Mouse (Mus musculus): ENCODE measurements around the gene Btbd9. TPM values are rescaled to one million over a fixed set of nuclear protein-coding genes. Genes with fewer than 3 reads are reported as not detected.

The Btbd9 gene
- polyA plus RNA-seq, 1 experiment = 21.3 TPM

DNA sequence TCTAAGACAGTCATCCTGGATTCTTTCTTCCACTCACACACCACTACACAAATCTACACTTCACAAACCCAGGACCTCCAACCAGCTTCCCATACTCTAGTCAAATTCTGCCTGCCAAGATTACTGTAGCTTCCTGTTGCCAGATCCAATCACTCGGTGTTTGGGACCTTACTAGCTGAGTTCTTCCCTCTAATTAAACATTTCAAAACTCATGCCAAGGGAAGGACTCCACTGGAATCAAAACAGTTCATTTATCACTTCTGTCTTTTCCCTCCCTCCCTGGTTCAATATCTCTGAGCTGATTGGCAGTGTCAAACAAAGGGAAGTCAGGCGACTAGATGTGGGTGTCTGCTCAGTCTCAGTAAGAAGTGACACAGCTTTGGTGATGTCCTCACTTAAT is 101.7 kb downstream of the Btbd9 start:
- H3ac ChIP-seq (ENCODE audit: control insufficient read depth, insufficient read length) = no peak overlapping the region
- H3K4me2 ChIP-seq (ENCODE audit: low read depth) = no peak overlapping the region
- TF ChIP-seq MYOD1 (IDR thresholded peaks at IDR 0.05; ENCODE audit: control insufficient read depth in 1 of 3, insufficient read length in 2 of 3, low read depth in 2 of 3) = no peak
- TF ChIP-seq E2F4 (IDR thresholded peaks at IDR 0.05; ENCODE audit: insufficient read depth) = no peak
- no peak for TF ChIP-seq TCF12 (IDR thresholded peaks at IDR 0.05; ENCODE audit: insufficient read depth, poor library complexity, severe bottlenecking)
- TF ChIP-seq MAX (IDR thresholded peaks at IDR 0.05; ENCODE audit: low read depth) = no peak
- no peak for TF ChIP-seq MYOG (IDR thresholded peaks at IDR 0.05; ENCODE audit: control insufficient read depth in 1 of 3, insufficient read depth in 1 of 3, insufficient read length in 2 of 3, low read depth in 2 of 3)
- no peak for TF ChIP-seq CEBPB (IDR thresholded peaks at IDR 0.05; ENCODE audit: insufficient read depth, poor library complexity, severe bottlenecking)
- TF ChIP-seq USF1 (IDR thresholded peaks at IDR 0.05; ENCODE audit: low read depth) = no peak
- no peak for TF ChIP-seq SRF (IDR thresholded peaks at IDR 0.05; ENCODE audit: control insufficient read depth, insufficient read length, low read depth)
- TF ChIP-seq TCF3 (IDR thresholded peaks at IDR 0.05; ENCODE audit: insufficient read length, low read depth) = no peak
- TF ChIP-seq POLR2A (IDR thresholded peaks at IDR 0.05; ENCODE audit: insufficient read length, low read depth) = no peak
- H3K79me2 ChIP-seq (ENCODE audit: control insufficient read depth, insufficient read depth) = no peaks in the 10 kb centered on the region
- no peaks in the 10 kb centered on the region for H3K36me3 ChIP-seq (ENCODE audit: control insufficient read depth, insufficient read depth)
- no peak overlapping the region for H3K4me3 ChIP-seq
- H3K27me3 ChIP-seq (ENCODE audit: control insufficient read depth, insufficient read depth, insufficient read length) = no peaks in the 10 kb centered on the region

DNA sequence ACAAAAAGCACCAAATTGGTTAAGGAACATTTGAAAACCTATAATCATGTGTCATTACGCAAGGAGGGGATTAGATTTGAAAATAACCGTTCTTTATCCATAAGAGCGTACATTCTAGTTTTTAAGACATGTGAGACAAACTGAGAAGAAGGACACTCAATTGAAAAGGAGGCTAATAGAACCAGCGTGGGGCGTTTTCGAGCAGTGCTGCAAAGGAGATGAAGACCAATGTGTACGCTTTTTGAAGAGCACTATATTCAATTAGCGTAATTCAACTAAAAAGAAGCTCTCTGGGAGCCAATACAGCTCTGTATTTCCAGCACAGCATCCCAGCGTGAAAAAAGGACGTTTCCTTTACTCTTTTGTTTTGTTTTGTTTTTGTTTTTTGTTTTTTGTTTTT is 103.5 kb downstream of the Btbd9 start:
- Histone ChIP-seq H3K36me3 (ENCODE audit: control insufficient read depth, insufficient read depth) (no peaks in the 10 kb centered on the region), H3K4me2 (ENCODE audit: low read depth) (no peak overlapping the region), H3ac (ENCODE audit: control insufficient read depth, insufficient read length) (no peak overlapping the region), H3K79me2 (ENCODE audit: control insufficient read depth, insufficient read depth) (no peaks in the 10 kb centered on the region), H3K27me3 (ENCODE audit: control insufficient read depth, insufficient read depth, insufficient read length) (no peaks in the 10 kb centered on the region), H3K4me3 (no peak overlapping the region)
- TF ChIP-seq POLR2A (IDR thresholded peaks at IDR 0.05; ENCODE audit: insufficient read length, low read depth) (no peak), MYOG (IDR thresholded peaks at IDR 0.05; ENCODE audit: control insufficient read depth in 1 of 3, insufficient read depth in 1 of 3, insufficient read length in 2 of 3, low read depth in 2 of 3) (no peak), USF1 (IDR thresholded peaks at IDR 0.05; ENCODE audit: low read depth) (no peak), CEBPB (IDR thresholded peaks at IDR 0.05; ENCODE audit: insufficient read depth, poor library complexity, severe bottlenecking) (no peak), TCF3 (IDR thresholded peaks at IDR 0.05; ENCODE audit: insufficient read length, low read depth) (no peak), E2F4 (IDR thresholded peaks at IDR 0.05; ENCODE audit: insufficient read depth) (no peak), MAX (IDR thresholded peaks at IDR 0.05; ENCODE audit: low read depth) (no peak), SRF (IDR thresholded peaks at IDR 0.05; ENCODE audit: control insufficient read depth, insufficient read length, low read depth) (no peak)

DNA sequence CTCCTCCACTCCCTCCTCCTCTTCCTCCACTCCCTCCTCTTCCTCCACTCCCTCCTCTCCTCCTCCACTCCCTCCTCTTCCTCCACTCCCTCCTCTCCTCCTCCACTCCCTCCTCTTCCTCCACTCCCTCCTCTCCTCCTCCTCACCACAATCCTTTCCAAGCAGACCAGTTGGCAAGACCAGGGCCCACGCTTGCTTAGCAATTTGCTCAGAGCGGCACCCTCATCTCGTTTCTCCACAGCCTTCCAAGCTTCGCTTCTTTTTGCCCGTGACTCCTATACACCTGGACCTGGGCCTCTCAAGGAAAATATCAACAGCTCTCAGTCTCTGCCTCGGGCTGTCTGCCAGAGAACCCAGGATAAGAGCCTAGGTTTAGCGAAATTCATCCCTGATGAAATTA is 104.8 kb downstream of the Btbd9 start:
- Histone ChIP-seq H3K79me2 (ENCODE audit: control insufficient read depth, insufficient read depth) (no peaks in the 10 kb centered on the region), H3K4me2 (ENCODE audit: low read depth) (no peak overlapping the region)

DNA sequence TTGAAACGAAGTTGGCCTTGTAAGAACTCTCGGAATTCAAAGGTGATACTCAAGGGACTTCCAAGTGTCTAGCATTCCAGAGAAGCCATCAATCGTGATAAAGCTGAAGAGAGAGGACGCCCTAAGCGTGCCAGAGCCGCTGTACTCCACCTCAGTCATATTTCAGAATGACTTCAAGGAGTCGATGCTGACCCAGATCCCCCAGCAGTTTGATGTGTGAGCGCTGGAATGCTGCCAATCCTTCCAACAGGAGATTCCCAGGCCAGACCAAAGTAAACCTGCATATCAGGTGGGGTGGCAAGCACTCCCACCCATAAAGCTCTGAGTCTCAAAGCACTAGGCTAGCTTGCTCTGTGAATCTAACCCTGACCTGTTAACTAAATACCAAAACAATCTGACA is 105.5 kb downstream of the Btbd9 start:
- Histone ChIP-seq H3K4me2 (ENCODE audit: low read depth) (no peak overlapping the region), H3K4me3 (no peak overlapping the region), H3K36me3 (ENCODE audit: control insufficient read depth, insufficient read depth) (no peaks in the 10 kb centered on the region), H3K79me2 (ENCODE audit: control insufficient read depth, insufficient read depth) (no peaks in the 10 kb centered on the region), H3ac (ENCODE audit: control insufficient read depth, insufficient read length) (no peak overlapping the region), H3K27me3 (ENCODE audit: control insufficient read depth, insufficient read depth, insufficient read length) (no peaks in the 10 kb centered on the region)
- TF ChIP-seq TCF3 (IDR thresholded peaks at IDR 0.05; ENCODE audit: insufficient read length, low read depth) (no peak), TCF12 (IDR thresholded peaks at IDR 0.05; ENCODE audit: insufficient read depth, poor library complexity, severe bottlenecking) (no peak), SRF (IDR thresholded peaks at IDR 0.05; ENCODE audit: control insufficient read depth, insufficient read length, low read depth) (no peak), CEBPB (IDR thresholded peaks at IDR 0.05; ENCODE audit: insufficient read depth, poor library complexity, severe bottlenecking) (no peak), REST (IDR thresholded peaks at IDR 0.05; ENCODE audit: insufficient read depth, insufficient read length) (no peak), POLR2A (IDR thresholded peaks at IDR 0.05; ENCODE audit: insufficient read length, low read depth) (no peak), MYOG (IDR thresholded peaks at IDR 0.05; ENCODE audit: control insufficient read depth in 1 of 3, insufficient read depth in 1 of 3, insufficient read length in 2 of 3, low read depth in 2 of 3) (no peak), E2F4 (IDR thresholded peaks at IDR 0.05; ENCODE audit: insufficient read depth) (no peak), MAX (IDR thresholded peaks at IDR 0.05; ENCODE audit: low read depth) (no peak), MYOD1 (IDR thresholded peaks at IDR 0.05; ENCODE audit: control insufficient read depth in 1 of 3, insufficient read length in 2 of 3, low read depth in 2 of 3) (no peak), POLR2AphosphoS2 (IDR thresholded peaks at IDR 0.05; ENCODE audit: insufficient read length, low read depth) (no peak), USF1 (IDR thresholded peaks at IDR 0.05; ENCODE audit: low read depth) (no peak)

More for the DNA sequence above, 104.8 kb downstream of the Btbd9 start:
- Histone ChIP-seq H3ac (ENCODE audit: control insufficient read depth, insufficient read length) (no peak overlapping the region), H3K36me3 (ENCODE audit: control insufficient read depth, insufficient read depth) (no peaks in the 10 kb centered on the region), H3K4me3 (no peak overlapping the region), H3K27me3 (ENCODE audit: control insufficient read depth, insufficient read depth, insufficient read length) (no peaks in the 10 kb centered on the region)
- TF ChIP-seq SRF (IDR thresholded peaks at IDR 0.05; ENCODE audit: control insufficient read depth, insufficient read length, low read depth) (no peak), USF1 (IDR thresholded peaks at IDR 0.05; ENCODE audit: low read depth) (no peak), MAX (IDR thresholded peaks at IDR 0.05; ENCODE audit: low read depth) (no peak), POLR2A (IDR thresholded peaks at IDR 0.05; ENCODE audit: insufficient read length, low read depth) (no peak), TCF12 (IDR thresholded peaks at IDR 0.05; ENCODE audit: insufficient read depth, poor library complexity, severe bottlenecking) (no peak), POLR2AphosphoS2 (IDR thresholded peaks at IDR 0.05; ENCODE audit: insufficient read length, low read depth) (no peak), MYOG (IDR thresholded peaks at IDR 0.05; ENCODE audit: control insufficient read depth in 1 of 3, insufficient read depth in 1 of 3, insufficient read length in 2 of 3, low read depth in 2 of 3) (no peak), MYOD1 (IDR thresholded peaks at IDR 0.05; ENCODE audit: control insufficient read depth in 1 of 3, insufficient read length in 2 of 3, low read depth in 2 of 3) (no peak), CEBPB (IDR thresholded peaks at IDR 0.05; ENCODE audit: insufficient read depth, poor library complexity, severe bottlenecking) (no peak), REST (IDR thresholded peaks at IDR 0.05; ENCODE audit: insufficient read depth, insufficient read length) (no peak), TCF3 (IDR thresholded peaks at IDR 0.05; ENCODE audit: insufficient read length, low read depth) (no peak), E2F4 (IDR thresholded peaks at IDR 0.05; ENCODE audit: insufficient read depth) (no peak)

DNA sequence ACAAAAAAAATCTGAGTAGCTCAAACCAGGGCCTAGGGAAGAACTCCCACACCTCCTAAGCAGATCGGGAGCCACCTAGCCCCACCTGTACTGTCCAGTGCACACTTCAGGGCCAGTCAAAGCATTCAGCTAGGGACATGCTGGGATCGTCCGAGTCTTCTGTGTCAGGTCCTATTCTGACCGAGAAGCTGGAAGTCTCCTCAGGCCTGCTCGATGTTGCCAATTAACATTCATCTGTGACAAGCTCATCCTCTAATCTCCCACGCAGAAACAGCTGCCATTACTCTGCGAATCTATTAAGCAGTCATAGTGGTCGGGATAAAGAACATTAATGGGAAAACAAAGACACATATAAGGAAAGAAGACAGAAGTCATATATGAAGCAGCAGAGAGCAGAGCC is 106.0 kb downstream of the Btbd9 start:
- Histone ChIP-seq H3K4me2 (ENCODE audit: low read depth) (no peak overlapping the region), H3K4me3 (no peak overlapping the region), H3K27me3 (ENCODE audit: control insufficient read depth, insufficient read depth, insufficient read length) (no peaks in the 10 kb centered on the region), H3ac (ENCODE audit: control insufficient read depth, insufficient read length) (no peak overlapping the region), H3K36me3 (ENCODE audit: control insufficient read depth, insufficient read depth) (no peaks in the 10 kb centered on the region), H3K79me2 (ENCODE audit: control insufficient read depth, insufficient read depth) (no peaks in the 10 kb centered on the region)
- TF ChIP-seq MYOD1 (IDR thresholded peaks at IDR 0.05; ENCODE audit: control insufficient read depth in 1 of 3, insufficient read length in 2 of 3, low read depth in 2 of 3) (no peak), MYOG (IDR thresholded peaks at IDR 0.05; ENCODE audit: control insufficient read depth in 1 of 3, insufficient read depth in 1 of 3, insufficient read length in 2 of 3, low read depth in 2 of 3) (no peak), REST (IDR thresholded peaks at IDR 0.05; ENCODE audit: insufficient read depth, insufficient read length) (no peak), USF1 (IDR thresholded peaks at IDR 0.05; ENCODE audit: low read depth) (no peak), TCF3 (IDR thresholded peaks at IDR 0.05; ENCODE audit: insufficient read length, low read depth) (no peak), MAX (IDR thresholded peaks at IDR 0.05; ENCODE audit: low read depth) (no peak), E2F4 (IDR thresholded peaks at IDR 0.05; ENCODE audit: insufficient read depth) (no peak), POLR2AphosphoS2 (IDR thresholded peaks at IDR 0.05; ENCODE audit: insufficient read length, low read depth) (no peak), POLR2A (IDR thresholded peaks at IDR 0.05; ENCODE audit: insufficient read length, low read depth) (no peak), SRF (IDR thresholded peaks at IDR 0.05; ENCODE audit: control insufficient read depth, insufficient read length, low read depth) (no peak), CEBPB (IDR thresholded peaks at IDR 0.05; ENCODE audit: insufficient read depth, poor library complexity, severe bottlenecking) (no peak), TCF12 (IDR thresholded peaks at IDR 0.05; ENCODE audit: insufficient read depth, poor library complexity, severe bottlenecking) (no peak)
